Mouse (Mus musculus): ENCODE data around the gene Ptgfrn.

Gene Ptgfrn

GRCm38 (mm10) chr3:101110043-101110837 is at the start of gene Ptgfrn:
TSS of gene Ptgfrn (minus strand) at chr3:101110278.
- DNase-seq (ENCODE audit: low spot score in 2 of 2), result peak in 1 of 2 experiments; percentile 4

- DNase-seq (ENCODE audit: low spot score in 2 of 2), result no peak
Observed at GRCm38 (mm10) chr3:101159701-101160100, 49.6 kb upstream of the Ptgfrn start.

DNA sequence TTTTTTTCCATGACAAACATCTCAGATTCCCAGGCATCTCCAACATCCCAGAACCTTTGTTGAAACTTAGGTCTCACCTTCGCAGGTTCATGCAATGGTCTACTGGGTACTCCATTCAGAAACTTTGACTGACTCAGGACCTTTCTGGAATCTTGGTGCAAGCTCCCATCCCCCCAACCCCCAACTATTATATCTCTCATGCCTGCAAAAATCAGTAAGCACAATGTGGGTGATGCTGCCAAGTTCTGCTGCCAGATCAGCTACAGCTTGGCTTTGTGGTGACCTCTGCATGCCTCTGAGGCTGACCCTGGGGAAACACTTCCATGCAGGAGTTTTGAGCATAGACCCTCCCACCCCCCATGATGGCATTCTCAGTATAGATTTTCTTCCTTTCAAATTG is 44.0 kb upstream of the Ptgfrn start:
- DNase-seq (ENCODE audit: low spot score in 2 of 2), result no peak

GRCm38 (mm10) chr3:101153341-101153740 is 43.3 kb upstream of the Ptgfrn start:
- no peak for DNase-seq (ENCODE audit: low spot score in 2 of 2)

DNA sequence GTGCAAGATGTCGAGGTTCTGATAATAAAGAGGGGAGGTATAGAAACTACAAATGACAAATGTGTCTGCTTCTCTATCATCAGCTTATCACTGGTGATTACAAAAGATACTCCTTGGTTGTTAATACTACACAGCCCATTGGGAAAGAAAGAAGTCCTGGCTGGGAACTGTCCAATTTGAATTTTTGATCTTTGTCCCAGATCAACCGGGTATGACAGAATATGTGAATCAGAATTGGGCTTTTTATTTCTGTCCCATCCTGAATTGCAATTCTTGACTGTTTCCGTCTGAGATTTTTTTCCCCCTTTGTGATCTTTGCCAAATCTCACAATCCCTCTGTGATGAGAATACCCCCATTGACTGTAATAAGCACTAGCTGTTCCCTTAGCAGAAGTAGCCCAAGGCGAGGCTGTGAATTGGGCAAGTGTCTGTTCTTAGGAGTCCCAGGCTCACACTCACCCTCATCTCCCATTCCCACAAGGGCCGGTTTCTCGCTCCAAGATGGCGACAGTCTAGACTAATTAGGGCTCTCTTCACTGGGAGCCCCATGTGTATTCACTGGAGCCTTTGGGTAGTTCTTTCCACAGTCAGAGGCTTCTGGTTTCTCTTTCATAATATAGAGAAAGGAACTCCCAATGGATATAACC is 36.2 kb upstream of the Ptgfrn start:
- DNase-seq (ENCODE audit: low spot score in 2 of 2), result no peak

- no peak for DNase-seq (ENCODE audit: low spot score in 2 of 2)
Observed at GRCm38 (mm10) chr3:101145292-101146046, 35.4 kb upstream of the Ptgfrn start.

GRCm38 (mm10) chr3:101144366-101144948 is 34.4 kb upstream of the Ptgfrn start:
- DNase-seq (ENCODE audit: low spot score in 2 of 2), result no peak

GRCm38 (mm10) chr3:101143465-101143864 is 33.4 kb upstream of the Ptgfrn start:
- DNase-seq (ENCODE audit: low spot score in 2 of 2), result no peak

GRCm38 (mm10) chr3:101141864-101142263 is 31.8 kb upstream of the Ptgfrn start:
- no peak for DNase-seq (ENCODE audit: low spot score in 2 of 2)

DNA sequence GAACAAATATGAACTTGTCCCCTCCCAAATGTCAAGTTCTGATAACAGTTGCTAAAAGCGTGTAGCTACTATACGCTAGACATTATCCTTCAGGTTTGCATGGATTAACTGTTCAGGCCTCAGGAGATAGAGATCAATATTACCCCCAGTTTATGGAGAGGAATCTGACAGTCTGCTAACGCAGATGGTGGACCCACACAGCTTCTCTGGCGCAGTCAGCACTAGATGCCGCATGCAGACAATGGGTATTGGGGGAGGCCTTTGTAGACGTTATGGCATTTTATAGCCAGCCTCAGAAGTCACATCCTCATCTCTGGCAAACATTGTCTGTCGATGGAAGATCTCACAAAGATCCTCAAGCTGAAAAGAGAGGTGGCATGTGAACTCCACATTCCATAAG is 29.9 kb upstream of the Ptgfrn start:
- DNase-seq (ENCODE audit: low spot score in 2 of 2), result no peak

DNA sequence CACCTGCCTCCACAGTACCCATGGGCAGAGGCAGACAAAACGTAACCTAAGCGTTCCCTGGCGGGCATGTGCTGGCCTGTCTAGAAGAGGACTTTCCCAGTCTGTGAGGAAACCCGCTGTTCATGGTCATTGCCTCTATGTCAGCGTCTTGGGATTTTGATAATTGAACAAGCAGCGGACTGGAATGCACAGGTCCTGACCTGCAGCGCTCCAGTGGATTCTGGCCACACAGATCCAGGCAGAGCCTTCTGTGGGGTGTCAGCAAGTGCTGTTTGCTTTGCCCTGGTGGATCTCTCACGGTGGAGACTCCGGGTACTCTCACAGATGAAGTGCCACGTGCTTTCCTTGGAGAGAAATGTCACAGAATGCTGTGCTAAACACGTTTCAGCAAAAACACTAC is 26.4 kb upstream of the Ptgfrn start:
- DNase-seq (ENCODE audit: low spot score in 2 of 2), result no peak

DNA sequence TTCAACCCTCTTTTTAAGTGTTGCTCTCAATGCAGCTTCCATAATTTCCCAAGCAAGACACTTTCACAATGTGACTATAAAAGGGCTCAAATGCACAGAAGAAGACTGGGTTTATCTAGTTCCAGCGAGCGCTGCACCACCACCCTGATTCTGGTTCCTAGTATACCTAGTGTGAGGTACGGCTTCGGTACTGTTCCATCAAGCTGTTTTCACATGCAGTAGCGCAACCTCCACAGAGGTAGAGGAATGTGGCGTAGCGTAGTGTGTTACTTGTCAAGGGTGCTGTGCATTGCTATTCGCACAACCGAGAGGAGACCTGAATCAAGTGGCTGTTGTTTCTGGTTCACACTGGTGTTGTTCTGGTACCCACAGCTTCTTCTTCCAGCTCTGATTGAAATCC is 24.8 kb upstream of the Ptgfrn start:
- no peak for DNase-seq (ENCODE audit: low spot score in 2 of 2)

DNA sequence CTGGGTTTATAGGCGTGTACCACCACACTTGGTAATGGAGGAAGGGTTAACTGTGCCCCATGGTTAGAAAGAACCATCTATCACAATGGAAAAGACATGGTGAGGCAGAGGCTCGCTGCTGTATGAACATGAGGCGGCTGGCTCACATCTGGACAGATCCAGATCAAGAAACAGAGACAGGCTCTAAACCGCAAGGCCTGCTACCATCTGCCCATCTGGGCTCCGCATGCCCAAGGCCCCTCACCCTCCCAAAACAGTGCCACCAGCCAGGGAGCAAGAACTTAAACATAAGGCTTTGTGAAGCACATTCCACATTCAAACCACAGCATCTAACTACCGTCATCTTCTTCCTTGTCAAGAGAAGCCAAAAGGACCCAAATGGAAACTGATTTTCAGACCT is 22.9 kb upstream of the Ptgfrn start:
- no peak for DNase-seq (ENCODE audit: low spot score in 2 of 2)

GRCm38 (mm10) chr3:101131772-101132171 is 21.7 kb upstream of the Ptgfrn start:
- no peak for DNase-seq (ENCODE audit: low spot score in 2 of 2)

DNA sequence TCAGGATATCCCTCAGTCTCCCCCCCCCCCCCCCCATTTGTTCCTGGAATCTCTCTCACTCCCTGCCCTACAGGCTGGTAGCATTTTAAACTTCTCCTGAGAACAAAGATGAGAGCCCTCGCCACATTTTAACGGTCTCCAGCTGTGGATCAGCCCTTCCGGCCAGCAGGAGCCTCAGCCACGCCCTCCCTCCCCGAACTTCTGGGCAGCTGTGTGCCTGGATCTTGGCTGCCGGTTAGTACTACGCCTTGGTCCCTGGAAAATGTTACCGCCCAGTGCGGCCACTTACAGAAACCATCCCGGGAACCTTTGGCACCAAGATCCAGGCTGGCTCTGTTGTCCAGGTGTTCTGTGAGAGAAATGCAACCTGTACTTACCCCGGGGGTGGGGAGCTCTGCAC is 20.4 kb upstream of the Ptgfrn start:
- no peak for DNase-seq (ENCODE audit: low spot score in 2 of 2)

DNA sequence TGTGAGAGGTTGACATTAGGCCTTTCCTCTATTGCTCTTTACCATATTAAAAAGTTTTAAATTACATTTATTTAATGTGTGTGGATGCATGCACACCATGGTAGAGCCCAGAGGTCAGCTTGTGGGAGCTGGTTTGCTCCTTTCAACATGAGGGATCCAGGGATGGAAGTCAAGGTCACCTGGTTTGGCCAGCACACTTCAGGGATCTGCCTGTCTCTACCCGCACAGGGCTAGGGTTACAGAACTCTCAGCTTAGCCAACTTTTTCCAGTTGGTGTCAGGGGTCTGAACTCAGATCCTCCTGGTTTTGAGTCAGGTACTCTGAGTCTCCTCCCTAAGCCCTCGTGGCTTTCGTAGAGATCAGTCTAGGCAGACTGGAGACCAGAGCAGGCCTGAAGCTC is 19.5 kb upstream of the Ptgfrn start:
- no peak for DNase-seq (ENCODE audit: low spot score in 2 of 2)

DNA sequence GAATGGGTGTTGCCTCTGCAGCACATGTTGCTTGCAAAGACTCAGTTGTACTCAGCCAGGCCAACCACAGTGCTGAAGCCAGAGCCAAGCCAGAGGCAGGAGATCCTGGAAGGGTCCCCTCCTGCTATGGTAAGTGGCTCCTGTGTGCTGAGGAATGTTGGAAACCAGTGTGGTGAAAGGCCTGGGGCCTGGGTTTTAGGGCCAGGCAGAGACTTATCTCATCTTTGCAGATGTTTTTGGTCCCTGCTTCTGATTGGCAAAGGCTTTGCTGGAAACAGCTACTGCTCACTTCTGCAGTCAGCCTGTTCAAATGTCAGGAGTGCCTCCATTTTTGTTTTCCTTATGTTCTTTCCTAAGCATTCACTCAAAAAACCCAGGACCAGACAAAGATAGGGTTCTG is 19.0 kb upstream of the Ptgfrn start:
- DNase-seq (ENCODE audit: low spot score in 2 of 2), result no peak

DNA sequence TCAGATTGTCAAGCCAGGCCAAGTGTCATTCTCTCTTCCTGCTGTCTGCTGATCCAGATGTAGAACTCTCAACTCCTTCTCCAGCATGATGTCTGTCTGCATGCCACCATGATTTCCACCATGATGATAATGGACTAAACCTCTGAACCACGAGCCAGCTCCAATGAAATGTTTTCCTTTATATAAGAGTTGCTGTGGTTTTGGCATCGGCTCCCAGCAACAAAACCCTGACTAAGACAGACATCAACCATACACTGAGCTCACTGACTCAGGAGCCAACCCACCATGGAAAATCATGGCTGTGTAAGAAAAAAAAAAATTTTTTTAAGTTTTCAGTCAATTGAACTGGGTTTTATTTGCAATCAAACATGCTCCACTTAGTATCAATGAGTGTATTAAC is 17.7 kb upstream of the Ptgfrn start:
- DNase-seq (ENCODE audit: low spot score in 2 of 2), result no peak

GRCm38 (mm10) chr3:101124716-101125115 is 14.6 kb upstream of the Ptgfrn start:
- DNase-seq (ENCODE audit: low spot score in 2 of 2), result no peak

DNA sequence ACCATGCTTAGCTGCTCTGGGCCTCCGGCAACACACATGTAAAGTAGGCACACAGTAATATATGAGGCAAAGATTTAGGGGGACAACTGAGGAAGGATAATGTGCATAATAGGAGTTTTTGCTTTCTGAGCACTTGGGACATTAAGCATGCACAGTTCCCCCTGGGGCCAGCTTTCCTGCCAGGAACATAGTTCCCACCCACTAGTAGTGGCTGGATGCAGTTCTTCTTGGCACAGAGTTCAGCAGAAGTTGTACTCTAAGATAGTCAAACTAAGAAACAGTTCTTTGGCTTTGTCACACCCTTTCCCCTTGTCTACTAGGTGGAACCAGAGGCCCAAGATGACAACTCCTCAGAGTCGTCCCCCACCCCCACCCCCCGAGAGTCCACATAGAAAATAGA is 12.4 kb upstream of the Ptgfrn start:
- DNase-seq (ENCODE audit: low spot score in 2 of 2), result no peak

DNA sequence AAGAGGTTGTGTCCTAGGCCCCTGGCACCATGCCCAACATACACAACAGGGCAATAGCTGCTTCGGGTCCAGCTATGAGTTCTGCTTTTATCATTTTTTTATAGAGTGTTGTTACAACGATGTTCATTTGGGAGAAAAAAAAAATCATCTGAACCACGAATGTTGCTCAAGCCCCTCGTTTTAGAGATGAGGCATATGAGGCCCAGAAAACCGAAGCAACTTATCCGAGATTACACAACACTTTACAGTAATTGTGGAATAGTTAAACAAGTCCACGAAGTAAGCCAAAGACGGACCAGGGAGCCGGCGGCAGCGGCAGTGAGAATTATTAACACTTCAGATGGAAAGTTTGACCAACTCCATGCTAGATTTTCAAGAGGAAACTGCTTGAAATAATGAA is 7.7 kb upstream of the Ptgfrn start:
- no peak for DNase-seq (ENCODE audit: low spot score in 2 of 2)

GRCm38 (mm10) chr3:101117386-101117749 is 7.3 kb upstream of the Ptgfrn start:
- no peak for DNase-seq (ENCODE audit: low spot score in 2 of 2)
